Mouse (Mus musculus) cerebellum, adult 2 months (tissue): ENCODE data around the gene Frem1. TPM values are rescaled to one million over a fixed set of nuclear protein-coding genes. Genes with fewer than 3 reads are reported as not detected.

ENCODE experiments used
- DNase-seq, 2 experiments: peaks; one replicate each; pipeline ENCODE4 v3.0.0; 2021
- H3K27ac ChIP-seq: fragments of 200-500 bp; 2 replicates; pipeline ENCODE4 v1.5.1; 2012; ENCODE audit warnings: low read length, control low read depth, inconsistent platforms; ENCODE audit not compliant: insufficient read depth
- H3K27me3 ChIP-seq: fragments of 200-500 bp; 2 replicates; pipeline ENCODE4 v1.6.1; 2012; ENCODE audit warnings: inconsistent platforms, mild to moderate bottlenecking, low read length, moderate library complexity; ENCODE audit not compliant: control insufficient read depth, insufficient read depth
- H3K4me1 ChIP-seq: fragments of 200-500 bp; 2 replicates; pipeline ENCODE4 v1.6.1; 2011; ENCODE audit warnings: low read length; ENCODE audit not compliant: control insufficient read depth, insufficient read depth
- H3K4me3 ChIP-seq: fragments of 200-500 bp; replicated peaks from 2 replicates; pipeline ENCODE3; 2011; ENCODE audit warnings: mild to moderate bottlenecking, low read depth, low read length, control low read depth; ENCODE audit not compliant: insufficient read depth
- CTCF ChIP-seq: fragments of 200-500 bp; IDR thresholded peaks from 2 replicates; pipeline ENCODE4 v1.5.1; 2011; ENCODE audit warnings: low read depth, mild to moderate bottlenecking, control low read depth, low read length, moderate library complexity, borderline replicate concordance; ENCODE audit not compliant: insufficient read depth
- POLR2A ChIP-seq: fragments of 200-500 bp; IDR thresholded peaks from 2 replicates; pipeline ENCODE4 v1.6.1; 2011; ENCODE audit warnings: low read length, control low read depth, borderline replicate concordance; ENCODE audit not compliant: insufficient read depth
- WGBS: fragments of 180-500 bp; shearing (Covaris S2); methylation state at CpG from one replicate; pipeline ENCODE4 v1.1.7; 2018; 5-methylcytosine and 5-hydroxymethylcytosine counted together
- polyA plus RNA-seq: library from polyadenylated mRNA; depleted of rRNA; stranded (reverse); fragments of >200 nt; gene quantifications from 2 replicates; pipeline ENCODE4 v1.2.3, GENCODE M21; 2012; rRNA removed

Frem1 gene
- polyA plus RNA-seq, 1 experiment: 3.4 TPM

- Histone ChIP-seq H3K27ac (no peak overlapping the region), H3K4me3 (no peak overlapping the region), H3K4me1 (peaks cover 4% of the 10 kb centered on the region; the same call in 1 of the 2 replicates), H3K27me3 (no peaks in the 10 kb centered on the region)
- no peak for DNase-seq
- TF ChIP-seq POLR2A (no peak), CTCF (no peak)
- WGBS: 88% methylated on average over 2 of the region's 2 CpGs
Measured at GRCm38 (mm10) chr4:82853809-82854208, 198.3 kb downstream of the Frem1 start.

GRCm38 (mm10) chr4:82848552-82849234 is 203.4 kb downstream of the Frem1 start:
- H3K27me3 ChIP-seq: no peaks in the 10 kb centered on the region
- no peak overlapping the region for H3K27ac ChIP-seq
- no peaks in the 10 kb centered on the region for H3K4me1 ChIP-seq
- TF ChIP-seq CTCF (no peak), POLR2A (no peak)
- WGBS: 56% methylated on average over 5 of the region's 5 CpGs
- no peak for DNase-seq
- no peak overlapping the region for H3K4me3 ChIP-seq

Other genes with a start within 250 kb of the Frem1 start
- 16.3 and 17.4 TPM in 2 replicates for gene Zdhhc21, start 192.4 kb downstream of the Frem1 start, polyA plus RNA-seq
- gene Cer1, start 167.2 kb downstream of the Frem1 start, polyA plus RNA-seq: not detected in 2 replicates